Mouse (Mus musculus) embryonic stem cell, embryonic (primary cell): ENCODE results near the gene Myh7b.

Experiments
- CTCF ChIA-PET, 4 experiments: fragments of 300-600 bp in 2 of 4; fragments of 350-600 bp in 2 of 4; sonication (Branson Sonifier 250); formaldehyde crosslinking; loops; one replicate each; lab custom pipeline; 2022; ENCODE audit warnings: inconsistent platforms in 2 of 4; lab: Charles Lee
- POLR2A ChIA-PET, 4 experiments: fragments of 300-600 bp in 2 of 4; fragments of 350-600 bp in 2 of 4; sonication (Branson Sonifier 250); formaldehyde crosslinking; loops; one replicate each; lab custom pipeline; 2022; ENCODE audit warnings: antibody characterized with exemption in 4 of 4, inconsistent platforms in 1 of 4; lab: Charles Lee

Gene Myh7b

DNA sequence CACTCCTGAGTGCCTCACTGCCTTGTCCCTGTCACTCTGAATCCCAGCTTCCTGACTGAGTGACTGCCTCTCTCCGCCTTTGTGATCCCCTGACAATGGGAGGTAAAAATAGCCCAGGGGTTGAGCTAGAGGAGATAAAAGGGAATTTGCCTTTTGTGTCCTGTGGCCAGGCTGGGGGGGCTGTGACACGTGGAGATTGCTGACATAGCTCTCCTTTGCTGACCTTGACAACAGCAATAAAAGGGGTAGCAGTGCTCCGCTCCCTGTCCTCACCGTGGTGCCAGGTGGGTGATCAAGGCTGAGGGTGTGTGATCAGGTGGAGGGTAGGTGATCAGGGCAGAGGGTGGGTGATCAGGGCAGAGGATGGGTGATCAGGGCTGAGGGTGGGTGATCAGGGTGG is at the start of gene Myh7b:
TSS of gene Myh7b (plus strand) at position 235 of the 400 bp plus-strand sequence.
- POLR2A ChIA-PET = interaction anchor here in 3 of 4 experiments (0.5 to 11.7 kb wide), 33 partner anchors 8 to 569 kb away, joined by 3 to 117 read pairs (median 5); partner anchors contain the start of genes Acss2 (in 2 of the 3), Ggt7 (in 2 of the 3), Gss (in 2 of the 3) and Rbm39 (in 1 of the 3)
- CTCF ChIA-PET = interaction anchor here in 3 of 4 experiments (0.7 to 2.0 kb wide), 13 partner anchors 9 to 96 kb away, joined by 3 to 9 read pairs (median 4); partner anchors contain the start of genes Acss2 (in 1 of the 3), Ggt7 (in 1 of the 3) and Trpc4ap (in 1 of the 3)

DNA sequence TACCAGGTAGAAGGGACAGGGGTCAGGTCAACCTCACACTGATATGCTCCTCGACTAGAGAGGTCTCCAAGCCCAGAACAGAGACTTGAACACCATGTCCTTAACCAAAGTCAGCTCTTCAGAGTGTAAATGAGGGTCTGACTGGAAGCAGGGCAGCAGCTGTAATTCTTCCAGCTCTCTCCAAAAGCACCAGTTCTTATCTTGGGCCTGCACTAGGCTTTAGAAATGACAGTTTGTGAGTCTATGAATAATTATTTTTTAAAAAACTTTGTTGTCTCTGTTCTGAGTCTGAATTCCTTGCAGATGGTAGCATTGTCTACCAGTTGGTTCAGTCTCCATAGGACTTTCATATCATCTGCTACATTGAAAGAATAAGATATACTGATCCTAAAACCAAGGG is 48.8 kb upstream of the Myh7b start:
- CTCF ChIA-PET = interaction anchor here in 1 of 4 experiments (0.7 kb wide), 1 partner anchor 12 kb away, joined by 3 read pairs; no protein-coding TSS in a partner anchor
- POLR2A ChIA-PET = interaction anchor here in 1 of 4 experiments (1.4 kb wide), 1 partner anchor 22 kb away, joined by 5 read pairs; no protein-coding TSS in a partner anchor

GRCm38 (mm10) chr2:155562934-155563333 is 48.1 kb upstream of the Myh7b start:
- POLR2A ChIA-PET = interaction anchor here in 2 of 4 experiments (0.6 to 1.4 kb wide), 5 partner anchors 21 to 55 kb away, joined by 3 to 5 read pairs (median 4); partner anchors contain the start of gene Gss (in 1 of the 2)

GRCm38 (mm10) chr2:155567751-155568150 is 43.3 kb upstream of the Myh7b start:
- ChIA-PET POLR2A (interaction anchor here in 1 of 4 experiments (0.6 to 1.3 kb wide), 8 partner anchors 8 to 308 kb away, joined by 3 to 5 read pairs (median 3); partner anchors contain the start of genes Acss2 and Ggt7), CTCF (no interaction called here)

More at GRCm38 (mm10) chr2:155562934-155563333, 48.1 kb upstream of the Myh7b start:
- CTCF ChIA-PET = interaction anchor here in 2 of 4 experiments (0.7 kb wide), 2 partner anchors 11 to 20 kb away, joined by 3 read pairs; no protein-coding TSS in a partner anchor

DNA sequence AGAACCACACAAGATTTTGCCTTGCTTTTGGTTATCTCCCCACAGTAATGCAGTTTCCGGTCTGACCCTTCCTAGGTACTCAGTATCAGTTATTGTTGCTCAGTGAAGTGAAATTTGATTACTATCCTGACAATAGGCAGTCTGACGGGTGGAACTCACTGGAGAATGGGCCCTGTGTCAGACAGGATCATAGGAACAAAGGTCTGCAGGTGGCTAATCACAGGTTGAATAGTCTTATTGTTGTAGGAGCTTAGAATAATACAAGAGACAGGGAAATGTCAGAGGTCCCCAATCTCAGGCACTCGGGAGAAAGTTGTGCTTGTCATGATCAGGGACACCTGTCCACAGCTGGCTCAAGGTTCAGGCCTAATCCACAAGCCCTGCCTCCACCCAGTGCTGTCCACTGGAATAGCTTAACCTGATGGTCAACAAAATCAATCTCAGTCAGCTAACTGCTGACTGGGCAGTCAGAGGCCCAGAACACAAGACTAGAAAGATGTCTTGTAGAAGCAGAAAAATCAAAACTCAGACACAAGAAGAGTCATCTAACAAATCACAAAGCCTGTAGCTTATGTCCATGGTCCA is 41.7 kb upstream of the Myh7b start:
- POLR2A ChIA-PET = interaction anchor here in 3 of 4 experiments (0.6 to 2.1 kb wide), 16 partner anchors 9 to 301 kb away, joined by 3 to 18 read pairs (median 4); partner anchors contain the start of genes Gss (in 1 of the 3) and Myh7b (in 1 of the 3)

GRCm38 (mm10) chr2:155573001-155573400 is 38.0 kb upstream of the Myh7b start:
- CTCF ChIA-PET = interaction anchor here in 3 of 4 experiments (0.6 to 1.5 kb wide), 6 partner anchors 11 to 632 kb away, joined by 3 to 4 read pairs (median 4); no protein-coding TSS in a partner anchor
- POLR2A ChIA-PET = interaction anchor here in 3 of 4 experiments (0.7 to 2.7 kb wide), 9 partner anchors 10 to 457 kb away, joined by 3 to 9 read pairs (median 4); partner anchors contain the start of gene Gss (in 1 of the 3)

More for the DNA sequence above, 41.7 kb upstream of the Myh7b start:
- CTCF ChIA-PET = interaction anchor here (0.5 to 2.2 kb wide), 16 partner anchors 15 to 353 kb away, joined by 3 to 12 read pairs (median 4); partner anchors contain the start of genes Ggt7 (in 3 of the 4) and Acss2 (in 2 of the 4)

- POLR2A ChIA-PET = interaction anchor here in 3 of 4 experiments (0.7 to 2.7 kb wide), 3 partner anchors 9 to 83 kb away, joined by 4 to 9 read pairs (median 5); no protein-coding TSS in a partner anchor
- CTCF ChIA-PET = interaction anchor here in 3 of 4 experiments (0.5 to 1.7 kb wide), 4 partner anchors 10 to 55 kb away, joined by 3 to 9 read pairs (median 4); no protein-coding TSS in a partner anchor
Measured at GRCm38 (mm10) chr2:155573996-155574395, 37.0 kb upstream of the Myh7b start.

DNA sequence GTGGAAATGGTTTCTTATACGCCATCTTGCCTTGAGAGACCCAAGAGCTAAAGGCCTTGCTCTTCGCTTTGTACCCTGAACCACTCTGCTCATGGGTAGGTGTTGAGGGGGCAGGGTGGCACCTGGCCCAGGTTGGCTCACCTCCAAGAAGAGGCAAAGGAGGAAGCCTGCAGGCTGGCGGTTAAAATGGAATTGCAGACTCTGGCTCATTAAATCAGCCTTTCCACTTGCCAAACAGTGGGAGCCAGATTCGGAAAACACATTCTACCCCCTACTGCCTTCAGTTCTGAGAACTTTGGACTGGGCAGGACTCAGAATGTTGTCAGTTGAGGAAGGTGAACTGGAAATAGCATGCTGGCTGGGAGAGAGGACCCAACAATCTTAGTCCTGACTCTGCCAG is 36.3 kb upstream of the Myh7b start:
- ChIA-PET CTCF (interaction anchor here in 2 of 4 experiments (0.8 to 1.7 kb wide), 2 partner anchors 9 to 10 kb away, joined by 3 to 9 read pairs; no protein-coding TSS in a partner anchor), POLR2A (interaction anchor here in 1 of 4 experiments (1.6 kb wide), 1 partner anchor 10 kb away, joined by 4 read pairs; no protein-coding TSS in a partner anchor)

GRCm38 (mm10) chr2:155576656-155577055 is 34.4 kb upstream of the Myh7b start:
- POLR2A ChIA-PET = interaction anchor here in 1 of 4 experiments (0.5 to 2.1 kb wide), 6 partner anchors 9 to 525 kb away, joined by 3 to 5 read pairs (median 3); no protein-coding TSS in a partner anchor
- CTCF ChIA-PET = interaction anchor here in 1 of 4 experiments (0.5 to 0.7 kb wide), 2 partner anchors 22 to 226 kb away, joined by 3 read pairs; no protein-coding TSS in a partner anchor

- ChIA-PET CTCF (interaction anchor here in 1 of 4 experiments (0.6 kb wide), 1 partner anchor 50 kb away, joined by 6 read pairs; no protein-coding TSS in a partner anchor), POLR2A (no interaction called here)
Measured at GRCm38 (mm10) chr2:155580331-155580730, 30.7 kb upstream of the Myh7b start.

DNA sequence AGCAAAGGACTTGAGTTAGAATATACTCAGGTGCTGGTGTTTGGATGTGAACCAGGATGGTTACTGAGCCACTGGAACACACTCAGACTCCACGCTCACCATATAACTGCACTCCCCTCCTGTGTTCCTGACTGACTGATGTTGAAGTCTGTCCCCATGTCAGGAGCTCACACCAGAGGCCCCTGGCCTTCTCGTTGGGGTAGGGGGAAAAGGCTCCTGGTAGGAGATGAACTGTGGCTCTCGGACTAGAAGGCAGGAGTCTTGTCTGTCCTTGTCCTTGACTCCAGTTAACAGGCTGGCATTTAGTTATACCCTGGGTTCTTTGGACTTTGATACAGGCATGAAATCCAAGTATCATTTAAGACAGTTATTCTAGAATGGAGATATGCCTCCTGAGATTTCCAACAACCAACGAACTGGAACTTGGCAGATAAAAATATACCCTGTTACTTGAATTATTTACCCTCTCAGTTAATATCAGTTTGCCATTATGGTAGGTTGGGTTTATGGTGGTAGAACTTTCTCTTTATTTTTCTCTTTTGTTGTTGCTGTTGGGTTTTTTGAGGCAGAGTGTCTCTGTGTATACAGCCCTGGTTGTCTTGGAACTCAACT is 28.5 kb upstream of the Myh7b start:
- ChIA-PET CTCF (interaction anchor here in 2 of 4 experiments (0.7 to 4.1 kb wide), 7 partner anchors 10 to 220 kb away, joined by 3 to 54 read pairs (median 7); partner anchors contain the start of genes Acss2 (in 2 of the 2), Ggt7 (in 2 of the 2) and Gss (in 1 of the 2)), POLR2A (interaction anchor here in 2 of 4 experiments (0.7 to 2.3 kb wide), 6 partner anchors 10 to 343 kb away, joined by 3 to 9 read pairs (median 4); partner anchors contain the start of gene Fam83c (in 1 of the 2))

DNA sequence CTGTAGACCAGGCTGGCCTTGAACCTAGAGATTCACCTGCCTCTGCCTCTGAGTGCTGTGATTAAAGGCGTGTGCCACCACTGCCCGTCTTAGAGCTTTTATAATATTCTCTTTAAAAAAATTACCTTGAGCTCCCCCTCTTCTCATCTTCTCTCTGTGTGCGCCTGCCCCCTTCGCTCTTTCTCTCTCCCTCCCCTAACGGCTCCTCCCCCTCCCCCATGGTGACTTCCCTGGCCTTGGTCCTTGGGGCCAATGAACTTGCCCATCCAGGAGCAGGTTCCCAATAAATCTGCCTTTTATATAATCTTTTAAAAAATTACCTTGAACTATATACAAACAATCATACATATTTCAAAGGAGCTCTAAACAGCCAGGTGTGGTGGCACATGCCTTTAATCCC is 28.0 kb upstream of the Myh7b start:
- CTCF ChIA-PET = interaction anchor here (0.6 to 4.1 kb wide), 12 partner anchors 10 to 91 kb away, joined by 3 to 54 read pairs (median 3); partner anchors contain the start of genes Acss2 (in 3 of the 4), Ggt7 (in 3 of the 4) and Gss (in 1 of the 4)

GRCm38 (mm10) chr2:155583927-155584530 is 27.0 kb upstream of the Myh7b start:
- CTCF ChIA-PET = interaction anchor here (0.5 to 4.1 kb wide), 59 partner anchors 8 to 404 kb away, joined by 3 to 54 read pairs (median 4); partner anchors contain the start of genes Acss2 (in 4 of the 4), Ggt7 (in 4 of the 4), Gss (in 3 of the 4) and Myh7b (in 2 of the 4)
- POLR2A ChIA-PET = interaction anchor here in 3 of 4 experiments (0.6 to 3.6 kb wide), 30 partner anchors 9 to 794 kb away, joined by 3 to 18 read pairs (median 4); partner anchors contain the start of genes Myh7b (in 3 of the 3), Acss2 (in 1 of the 3), BC029722 (in 1 of the 3) and Ggt7 (in 1 of the 3)

More for the DNA sequence above, 28.0 kb upstream of the Myh7b start:
- POLR2A ChIA-PET = interaction anchor here in 3 of 4 experiments (0.7 to 3.6 kb wide), 9 partner anchors 10 to 252 kb away, joined by 3 to 18 read pairs (median 4); partner anchors contain the start of genes Fam83c (in 1 of the 3), Gss (in 1 of the 3) and Myh7b (in 1 of the 3)

- CTCF ChIA-PET = interaction anchor here (0.8 to 4.1 kb wide), 18 partner anchors 15 to 180 kb away, joined by 3 to 54 read pairs (median 7); partner anchors contain the start of genes Acss2 (in 4 of the 4), Ggt7 (in 4 of the 4), Myh7b (in 1 of the 4) and Trpc4ap (in 1 of the 4)
- POLR2A ChIA-PET = interaction anchor here in 3 of 4 experiments (0.7 to 3.6 kb wide), 27 partner anchors 8 to 795 kb away, joined by 3 to 18 read pairs (median 4); partner anchors contain the start of genes Myh7b (in 3 of the 3), Acss2 (in 2 of the 3), Ggt7 (in 2 of the 3) and BC029722 (in 1 of the 3)
Measured at GRCm38 (mm10) chr2:155585082-155585481, 25.9 kb upstream of the Myh7b start.

DNA sequence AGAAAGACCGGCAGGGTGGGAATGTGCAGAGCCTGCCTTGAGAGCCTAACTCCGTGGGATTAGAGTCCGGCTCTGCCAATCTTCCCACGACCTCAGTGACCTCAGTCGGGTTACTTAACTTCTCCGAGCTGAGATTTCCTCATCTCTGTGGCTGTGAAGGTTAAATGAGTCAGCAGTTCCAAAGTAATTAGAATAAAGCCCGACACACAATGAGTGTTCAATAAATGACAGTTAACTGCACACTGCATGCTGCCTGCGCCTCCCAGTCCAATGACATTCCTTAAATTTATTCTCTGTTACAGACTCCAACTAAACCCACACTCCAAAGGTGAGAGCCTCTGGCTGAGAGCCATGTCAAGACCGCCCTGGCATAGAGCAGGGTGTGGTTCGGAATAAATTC is 25.5 kb upstream of the Myh7b start:
- CTCF ChIA-PET = interaction anchor here in 2 of 4 experiments (0.6 to 4.1 kb wide), 11 partner anchors 16 to 162 kb away, joined by 3 to 54 read pairs (median 10); partner anchors contain the start of genes Acss2 (in 2 of the 2), Ggt7 (in 2 of the 2), Myh7b (in 1 of the 2) and Trpc4ap (in 1 of the 2)
- POLR2A ChIA-PET = interaction anchor here in 3 of 4 experiments (0.7 to 3.6 kb wide), 23 partner anchors 7 to 72 kb away, joined by 3 to 18 read pairs (median 5); partner anchors contain the start of genes Myh7b (in 3 of the 3), Acss2 (in 2 of the 3), Ggt7 (in 2 of the 3) and Gss (in 1 of the 3)

DNA sequence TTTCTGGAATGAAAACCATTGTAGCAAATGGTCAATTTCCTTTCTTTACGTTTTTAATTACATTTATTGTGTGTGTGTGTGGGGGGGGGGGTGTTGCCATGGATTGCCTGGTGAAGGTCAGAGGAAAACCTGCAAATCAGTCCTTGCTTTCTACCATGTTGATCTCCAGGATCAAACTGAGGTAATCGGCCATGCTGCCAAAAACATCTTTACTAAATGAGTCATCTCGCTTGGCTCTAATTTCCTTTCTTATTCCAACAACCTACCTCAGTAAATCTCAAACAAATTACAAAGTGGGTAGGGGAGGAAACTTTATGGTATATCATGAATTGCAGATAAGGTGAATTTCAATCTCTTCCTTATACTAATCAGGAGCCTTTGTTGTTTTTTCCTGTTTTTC is 22.9 kb upstream of the Myh7b start:
- ChIA-PET POLR2A (interaction anchor here in 1 of 4 experiments (3.2 to 6.5 kb wide), 2 partner anchors 26 to 70 kb away, joined by 29 to 117 read pairs; partner anchors contain the start of genes Acss2, Ggt7 and Myh7b), CTCF (no interaction called here)
